10 mouse cellular contexts compared by ENCODE assay signal in the genomic region with DNA sequence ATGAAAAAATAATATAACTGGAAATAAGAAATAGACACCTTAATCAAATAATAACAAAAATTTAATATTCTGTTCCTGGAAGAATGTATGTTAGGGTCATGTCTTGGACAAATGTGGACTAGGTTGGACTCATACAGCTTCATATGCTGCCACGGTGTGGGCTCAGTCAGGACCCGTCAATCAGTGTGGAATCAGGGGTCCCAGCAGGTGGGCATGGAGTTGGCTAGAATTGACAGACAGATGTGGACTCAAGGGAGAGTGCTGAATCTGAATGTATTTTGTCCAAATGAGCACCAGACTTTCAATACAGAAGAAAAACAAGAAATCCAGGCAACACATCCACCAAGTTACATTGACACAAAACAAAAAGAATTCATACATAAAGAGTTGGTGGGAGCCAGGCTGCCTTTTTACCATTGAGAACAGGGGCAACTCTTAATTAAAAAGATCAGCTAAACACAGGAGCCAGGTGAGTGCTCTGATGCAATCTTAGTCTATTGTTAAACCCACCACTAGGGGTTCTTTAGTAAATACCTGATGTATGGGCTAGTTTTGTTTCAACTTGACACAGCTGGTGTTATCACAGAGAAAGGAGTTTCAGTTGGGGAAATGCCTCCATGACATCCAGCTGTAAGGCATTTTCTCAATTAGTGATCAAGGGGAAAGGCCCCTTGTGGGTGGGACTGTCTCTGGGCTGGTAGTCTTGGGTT.
"Had no signal": no experiment of that assay in that cellular context is flagged by ENCODE, and none has a peak within 500 bp of the region (broad histone marks: within the 10 kb centered on the region; RNA-seq: fewer than 3 reads in every experiment).

No protein-coding gene starts in this region.

- DNase-seq: kidney, postnatal 25 days; layer of hippocampus, adult 9-11 months; layer of hippocampus, postnatal 36 days; left cerebral cortex, postnatal 4 days; liver, postnatal 0 days; lung, embryonic 14.5 days; right cerebral cortex, adult 18-20 months; right cerebral cortex, postnatal 14 days; right cerebral cortex, postnatal 4 days; thymus, postnatal 25 days had no signal
